8 mouse cellular contexts compared by ENCODE assay signal in genomic region chr4:150462367-150462766, GRCm38 (mm10).
DNase-seq lines count a peak whose midpoint lies in the region; ATAC-seq lines count a peak whose summit lies in the region.

No protein-coding gene starts in this region.

- DNase-seq in ovary, postnatal 14 days (ENCODE audit: low spot score), result peak; percentile 43
- no peak for DNase-seq in ovary, postnatal 10 days (ENCODE audit: low spot score)
- DNase-seq in cerebellum, postnatal 25 days, result peak; percentile 61 to 81
- peak; percentile 58 to 70 for DNase-seq in left cerebral cortex, postnatal 25 days (ENCODE audit: low spot score in 2 of 2)
- DNase-seq in midbrain, embryonic 14.5 days, result peak; percentile 58

- no peaks in the 10 kb centered on the region for H3K36me3 ChIP-seq in hindbrain, embryonic 12.5 days
- H3K36me3 ChIP-seq in midbrain, embryonic 14.5 days (ENCODE audit: control insufficient read depth, insufficient read depth, low read length), result no peaks in the 10 kb centered on the region

- peak overlapping the region; percentile 52; the same call in 1 of the 2 replicates for H3K27ac ChIP-seq in hindbrain, embryonic 12.5 days
- H3K27ac ChIP-seq in midbrain, embryonic 14.5 days (replicated peaks; ENCODE audit: low read depth, low read length), result no peak overlapping the region

- intact Hi-C loops in left cerebral cortex, postnatal 25 days (cut with DNase I), result no loop called here

- H3K4me3 ChIP-seq in hindbrain, embryonic 12.5 days, result no peak overlapping the region
- no peak overlapping the region for H3K4me3 ChIP-seq in midbrain, embryonic 14.5 days (replicated peaks; ENCODE audit: low read depth, low read length)

- no peaks in the 10 kb centered on the region for H3K9me3 ChIP-seq in hindbrain, embryonic 12.5 days (replicated peaks)
- H3K9me3 ChIP-seq in midbrain, embryonic 14.5 days (ENCODE audit: control insufficient read depth, low read length), result no peaks in the 10 kb centered on the region

- no peak overlapping the region for H3K4me2 ChIP-seq in hindbrain, embryonic 12.5 days (replicated peaks)
- no peak overlapping the region for H3K4me2 ChIP-seq in midbrain, embryonic 14.5 days (ENCODE audit: low read length)

- no peaks in the 10 kb centered on the region for H3K27me3 ChIP-seq in hindbrain, embryonic 12.5 days
- no peaks in the 10 kb centered on the region for H3K27me3 ChIP-seq in midbrain, embryonic 14.5 days (ENCODE audit: control insufficient read depth, insufficient read depth, low read length)

- WGBS in hindbrain, embryonic 12.5 days, result 61% methylated on average over 4 of the region's 4 CpGs
- WGBS in midbrain, embryonic 14.5 days, result 42% methylated on average over 4 of the region's 4 CpGs

- no peak for ATAC-seq in hindbrain, embryonic 12.5 days (ENCODE audit: low FRiP score)
- no peak for ATAC-seq in midbrain, embryonic 14.5 days (ENCODE audit: low FRiP score, low TSS enrichment)
- ATAC-seq in activated CD4-positive, CD25-positive, alpha-beta regulatory T cell, adult 4 months, result no peak
- ATAC-seq in megakaryocyte-erythroid progenitor cell, adult 5-6 weeks (replicated peaks; ENCODE audit: low FRiP score, low TSS enrichment, poor library complexity, severe bottlenecking), result no peak

- no peak overlapping the region for H3K9ac ChIP-seq in hindbrain, embryonic 12.5 days
- no peak overlapping the region for H3K9ac ChIP-seq in midbrain, embryonic 14.5 days (replicated peaks; ENCODE audit: low read length)

- peaks cover 65% of the 10 kb centered on the region for H3K4me1 ChIP-seq in hindbrain, embryonic 12.5 days
- H3K4me1 ChIP-seq in midbrain, embryonic 14.5 days (ENCODE audit: control insufficient read depth, insufficient read depth, low read length), result peaks cover 9% of the 10 kb centered on the region
